Mouse (Mus musculus): ENCODE measurements at regions not wholly inside any gene's neighbourhood (a gene's known extent, or its start where the extent isn't known, plus 50 kb on each side); places are given as distances from the start of the nearest gene placed in this dataset.

DNA sequence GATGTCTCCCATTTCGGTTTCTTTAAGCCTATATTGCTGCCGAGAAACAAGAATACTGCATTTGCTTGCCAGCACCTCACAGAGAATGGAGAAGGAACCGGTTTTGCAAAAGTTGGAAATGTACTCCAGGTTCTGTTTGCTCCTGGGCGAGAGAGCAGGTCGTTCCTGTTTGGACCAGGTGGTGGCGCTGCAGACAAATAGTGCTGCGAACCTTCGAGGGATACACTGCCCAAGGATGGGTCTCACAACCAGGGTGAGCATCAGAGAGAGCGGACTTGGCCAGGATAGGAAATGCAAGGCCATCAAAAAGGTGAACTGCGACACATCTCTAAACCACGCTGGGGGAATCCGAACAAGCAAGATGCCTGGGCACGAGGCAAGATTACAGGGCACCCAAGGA, 54.0 kb upstream of the Ets2 start:
- no peaks in the 10 kb centered on the region for H3K9me3 ChIP-seq (ENCODE audit: control insufficient read depth, low read length)
- H3K27me3 ChIP-seq (ENCODE audit: control insufficient read depth, insufficient read depth, low read length): no peaks in the 10 kb centered on the region
- DNase-seq (ENCODE audit: low spot score): peak; percentile 86
- H3K4me3 ChIP-seq (replicated peaks; ENCODE audit: low read length): no peak overlapping the region
- no peak overlapping the region for H3K27ac ChIP-seq
- no peaks in the 10 kb centered on the region for H3K36me3 ChIP-seq (replicated peaks; ENCODE audit: control insufficient read depth, insufficient read depth)
- no peak overlapping the region for H3K9ac ChIP-seq
- peak; percentile 37; the same call in 1 of the 2 replicates for ATAC-seq (ENCODE audit: low FRiP score)
- no peaks in the 10 kb centered on the region for H3K4me1 ChIP-seq (replicated peaks; ENCODE audit: control insufficient read depth, insufficient read depth, low read length)
- no peak overlapping the region for H3K4me2 ChIP-seq (replicated peaks)
- 15% methylated on average over 13 of the region's 13 CpGs for WGBS

DNA sequence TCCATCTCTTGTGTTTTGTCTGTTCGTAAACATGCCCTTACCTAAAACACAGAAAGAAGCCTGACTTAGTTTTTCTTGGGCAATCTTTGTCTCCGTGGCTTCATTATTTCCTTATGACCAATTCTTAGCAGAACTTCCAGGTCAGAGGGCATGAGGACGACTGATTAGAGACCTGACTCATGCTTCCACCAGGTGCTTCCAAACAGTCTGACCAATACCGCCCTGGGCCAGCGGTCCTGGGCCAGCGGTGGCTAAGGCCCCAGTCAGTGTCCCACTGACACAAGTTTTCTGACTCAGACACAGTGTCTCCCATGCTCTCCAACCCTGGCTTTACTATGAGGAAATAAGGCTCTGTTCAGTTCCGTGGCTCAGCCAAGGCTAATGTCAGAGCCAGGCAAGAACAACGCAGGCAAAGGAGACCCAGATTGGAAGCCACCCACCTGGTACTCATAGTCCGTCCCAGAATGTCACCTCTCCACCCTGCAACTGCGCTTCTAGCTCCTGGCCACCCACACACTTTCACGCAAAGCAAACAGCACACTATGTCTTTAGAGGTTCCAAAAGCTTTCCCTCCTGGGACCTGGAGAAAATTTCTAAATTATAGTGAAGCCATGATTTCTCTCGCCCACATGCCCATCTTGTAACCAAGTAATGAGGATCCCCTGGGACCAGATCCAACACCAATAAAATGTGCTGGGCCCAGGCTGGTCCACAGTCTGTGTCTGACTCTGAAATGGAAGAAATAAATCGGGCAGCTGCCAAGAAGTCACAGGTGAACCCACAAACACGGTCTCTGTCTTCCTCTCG, 56.6 kb upstream of the Erg start:
- Histone ChIP-seq H3K27ac (no peak overlapping the region), H3K27me3 (ENCODE audit: control insufficient read depth, insufficient read depth, low read length) (0 out of 2 replicates have a peak, but pooled peaks cover 4% of the 10 kb centered on the region), H3K4me2 (replicated peaks) (no peak overlapping the region), H3K4me3 (replicated peaks; ENCODE audit: low read length) (no peak overlapping the region), H3K36me3 (replicated peaks; ENCODE audit: control insufficient read depth, insufficient read depth) (no peaks in the 10 kb centered on the region), H3K4me1 (replicated peaks; ENCODE audit: control insufficient read depth, insufficient read depth, low read length) (no peaks in the 10 kb centered on the region), H3K9ac (no peak overlapping the region), H3K9me3 (ENCODE audit: control insufficient read depth, low read length) (no peaks in the 10 kb centered on the region)
- WGBS: 90% methylated on average over 15 of the region's 15 CpGs
- ATAC-seq (ENCODE audit: low FRiP score) (no peak), DNase-seq (ENCODE audit: low spot score) (no peak)

DNA sequence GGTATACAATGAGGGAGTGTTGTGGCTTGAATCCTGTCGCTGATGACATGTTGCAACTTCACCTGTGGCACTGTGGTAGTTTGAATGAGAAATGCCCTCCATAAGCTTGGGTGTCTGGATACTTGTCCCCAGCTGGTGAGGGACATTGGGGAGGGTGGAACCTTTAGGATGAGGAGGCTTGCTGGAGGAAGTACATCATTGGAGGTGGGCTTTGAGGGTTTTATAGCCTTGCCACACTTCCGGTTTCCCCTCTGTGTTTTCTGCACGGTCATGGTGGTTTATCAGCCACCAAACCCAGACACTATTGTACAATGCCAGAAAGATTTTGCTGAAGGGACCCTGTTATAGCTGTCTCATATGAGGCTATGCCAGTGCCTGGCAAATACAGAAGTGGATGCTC, 54.3 kb upstream of the Erg start:
- H3K4me3 ChIP-seq (replicated peaks; ENCODE audit: low read length): no peak overlapping the region
- no peaks in the 10 kb centered on the region for H3K36me3 ChIP-seq (replicated peaks; ENCODE audit: control insufficient read depth, insufficient read depth)
- ATAC-seq (ENCODE audit: low FRiP score) (no peak), DNase-seq (ENCODE audit: low spot score) (no peak)
- H3K27me3 ChIP-seq (ENCODE audit: control insufficient read depth, insufficient read depth, low read length): 0 out of 2 replicates have a peak, but pooled peaks cover 4% of the 10 kb centered on the region
- no peak overlapping the region for H3K4me2 ChIP-seq (replicated peaks)
- no peak overlapping the region for H3K27ac ChIP-seq
- WGBS: 92% methylated on average over 3 of the region's 3 CpGs
- no peak overlapping the region for H3K9ac ChIP-seq
- H3K9me3 ChIP-seq (ENCODE audit: control insufficient read depth, low read length): no peaks in the 10 kb centered on the region
- no peaks in the 10 kb centered on the region for H3K4me1 ChIP-seq (replicated peaks; ENCODE audit: control insufficient read depth, insufficient read depth, low read length)

DNA sequence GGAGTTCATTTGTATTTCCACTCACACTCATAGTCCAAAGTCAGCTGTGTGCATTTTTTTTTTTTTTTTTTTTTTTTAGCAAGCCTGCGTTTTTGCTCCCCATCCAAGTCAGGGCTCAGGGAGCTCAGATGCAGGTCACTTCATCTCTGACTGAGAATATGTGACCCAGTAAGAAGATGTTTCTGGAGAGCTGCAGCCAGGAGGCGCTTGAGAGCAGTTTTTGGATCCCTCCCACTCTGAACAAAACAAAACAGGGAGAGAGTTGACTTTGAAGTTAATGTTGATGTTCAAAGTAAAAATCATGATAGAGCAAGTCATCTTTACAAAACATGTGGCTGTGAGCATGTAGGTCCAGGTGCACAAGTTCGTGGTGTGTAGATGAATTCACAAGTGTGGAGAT, 53.3 kb upstream of the Erg start:
- no peak for ATAC-seq (ENCODE audit: low FRiP score)
- 95% methylated on average over 3 of the region's 3 CpGs for WGBS

DNA sequence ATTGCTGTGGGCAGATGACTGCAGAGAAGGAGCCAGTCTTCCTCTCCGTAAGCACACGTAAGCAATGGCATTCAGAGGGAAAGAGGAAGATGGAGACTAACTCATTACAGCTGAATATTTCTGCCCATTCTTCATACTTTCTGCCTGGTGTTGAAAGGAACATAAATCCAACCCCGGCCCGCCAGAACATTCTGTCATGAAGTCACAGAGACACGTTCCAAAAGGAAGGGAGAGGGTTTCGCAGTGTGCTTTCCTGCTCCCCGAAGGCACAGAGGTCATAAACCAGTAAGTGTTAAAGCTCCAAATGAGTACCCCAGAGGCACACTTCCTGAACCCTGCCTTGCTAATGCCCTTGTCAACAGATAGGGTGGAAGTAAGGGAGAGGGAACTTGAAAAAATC, 51.5 kb upstream of the Erg start:
- DNase-seq (ENCODE audit: low spot score) (no peak), ATAC-seq (ENCODE audit: low FRiP score) (no peak)
- Histone ChIP-seq H3K27ac (no peak overlapping the region), H3K4me2 (replicated peaks) (no peak overlapping the region), H3K27me3 (ENCODE audit: control insufficient read depth, insufficient read depth, low read length) (0 out of 2 replicates have a peak, but pooled peaks cover 4% of the 10 kb centered on the region), H3K4me1 (replicated peaks; ENCODE audit: control insufficient read depth, insufficient read depth, low read length) (no peaks in the 10 kb centered on the region), H3K36me3 (replicated peaks; ENCODE audit: control insufficient read depth, insufficient read depth) (no peaks in the 10 kb centered on the region), H3K9me3 (ENCODE audit: control insufficient read depth, low read length) (no peaks in the 10 kb centered on the region), H3K4me3 (replicated peaks; ENCODE audit: low read length) (no peak overlapping the region), H3K9ac (no peak overlapping the region)
- 80% methylated on average over 7 of the region's 7 CpGs for whole genome bisulfite sequencing

More for the DNA sequence above, 53.3 kb upstream of the Erg start:
- Histone ChIP-seq H3K9me3 (ENCODE audit: control insufficient read depth, low read length) (no peaks in the 10 kb centered on the region), H3K9ac (no peak overlapping the region), H3K4me2 (replicated peaks) (no peak overlapping the region), H3K4me1 (replicated peaks; ENCODE audit: control insufficient read depth, insufficient read depth, low read length) (no peaks in the 10 kb centered on the region), H3K27ac (no peak overlapping the region), H3K4me3 (replicated peaks; ENCODE audit: low read length) (no peak overlapping the region), H3K27me3 (ENCODE audit: control insufficient read depth, insufficient read depth, low read length) (0 out of 2 replicates have a peak, but pooled peaks cover 4% of the 10 kb centered on the region), H3K36me3 (replicated peaks; ENCODE audit: control insufficient read depth, insufficient read depth) (no peaks in the 10 kb centered on the region)
- DNase-seq (ENCODE audit: low spot score): no peak

DNA sequence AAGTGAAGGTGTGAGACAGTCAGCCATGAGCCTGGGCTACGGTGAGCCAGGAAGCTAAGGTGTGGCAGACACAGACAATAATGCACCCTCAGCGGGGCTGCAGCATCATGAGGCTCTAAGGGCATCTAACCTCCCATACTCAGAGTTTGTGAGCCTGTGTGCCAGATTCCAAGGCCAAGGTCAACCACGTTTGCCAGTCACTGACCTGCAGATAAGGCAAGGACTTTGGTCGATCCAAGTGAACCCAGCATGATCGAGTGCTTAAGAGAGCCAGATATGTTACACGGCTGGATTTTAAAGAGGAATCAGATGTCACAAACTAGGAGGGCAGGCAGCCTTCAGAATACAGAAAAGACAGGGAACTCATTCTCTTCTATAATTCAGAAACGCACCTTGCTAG, 50.2 kb upstream of the Erg start:
- Histone ChIP-seq H3K4me2 (replicated peaks) (no peak overlapping the region), H3K4me1 (replicated peaks; ENCODE audit: control insufficient read depth, insufficient read depth, low read length) (no peaks in the 10 kb centered on the region), H3K36me3 (replicated peaks; ENCODE audit: control insufficient read depth, insufficient read depth) (no peaks in the 10 kb centered on the region), H3K27ac (no peak overlapping the region), H3K9ac (no peak overlapping the region), H3K4me3 (replicated peaks; ENCODE audit: low read length) (no peak overlapping the region), H3K9me3 (ENCODE audit: control insufficient read depth, low read length) (no peaks in the 10 kb centered on the region), H3K27me3 (ENCODE audit: control insufficient read depth, insufficient read depth, low read length) (0 out of 2 replicates have a peak, but pooled peaks cover 4% of the 10 kb centered on the region)
- no peak for ATAC-seq (ENCODE audit: low FRiP score)
- DNase-seq (ENCODE audit: low spot score): no peak
- 90% methylated on average over 7 of the region's 7 CpGs for WGBS

All from hindbrain, embryonic 14.5 days (tissue).